Mouse (Mus musculus): ENCODE measurements around the gene Rai1. TPM values are rescaled to one million over a fixed set of nuclear protein-coding genes. Genes with fewer than 3 reads are reported as not detected.

Gene Rai1
- polyA plus RNA-seq, 1 experiment from 2014 or later = 28.1 TPM

DNA sequence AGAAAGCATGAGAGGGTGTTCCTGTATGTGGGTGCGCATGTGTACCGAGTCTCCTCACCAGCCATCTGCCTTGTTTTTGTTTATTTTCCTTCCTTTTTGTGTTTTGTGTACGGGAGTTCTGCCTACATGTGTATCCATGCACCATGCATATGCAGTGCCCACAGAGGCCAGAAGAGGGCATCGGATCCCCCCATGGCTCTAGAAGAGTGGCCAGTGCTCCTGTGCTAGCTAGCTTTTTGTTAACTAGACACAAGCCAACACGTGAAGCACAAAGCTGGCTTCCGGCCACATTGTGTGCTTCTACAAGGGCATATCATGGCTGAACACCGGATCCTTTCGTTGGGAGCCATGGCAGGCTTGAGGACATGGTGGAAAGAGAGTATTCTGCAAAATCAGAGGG, 34.2 kb upstream of the Rai1 start:
- ATAC-seq (ENCODE audit: low FRiP score) = no peak
- H3K9me3 ChIP-seq (ENCODE audit: control insufficient read depth, low read length) = no peaks in the 10 kb centered on the region
- H3K27me3 ChIP-seq (ENCODE audit: control insufficient read depth, insufficient read depth, low read length) = no peaks in the 10 kb centered on the region
- DNase-seq (ENCODE audit: low spot score) = peak; percentile 80
- no peak overlapping the region for H3K9ac ChIP-seq (ENCODE audit: low read depth, low read length)
- no peaks in the 10 kb centered on the region for H3K36me3 ChIP-seq (ENCODE audit: control insufficient read depth, insufficient read depth, low read length)
- H3K4me2 ChIP-seq (replicated peaks; ENCODE audit: low read depth, low read length) = no peak overlapping the region
- no peak overlapping the region for H3K27ac ChIP-seq (ENCODE audit: low read depth, low read length)
- no peaks in the 10 kb centered on the region for H3K4me1 ChIP-seq (replicated peaks; ENCODE audit: control insufficient read depth, insufficient read depth, low read length)
- no peak overlapping the region for H3K4me3 ChIP-seq (ENCODE audit: low read depth, low read length)
- 38% methylated on average over 8 of the region's 8 CpGs for WGBS

DNA sequence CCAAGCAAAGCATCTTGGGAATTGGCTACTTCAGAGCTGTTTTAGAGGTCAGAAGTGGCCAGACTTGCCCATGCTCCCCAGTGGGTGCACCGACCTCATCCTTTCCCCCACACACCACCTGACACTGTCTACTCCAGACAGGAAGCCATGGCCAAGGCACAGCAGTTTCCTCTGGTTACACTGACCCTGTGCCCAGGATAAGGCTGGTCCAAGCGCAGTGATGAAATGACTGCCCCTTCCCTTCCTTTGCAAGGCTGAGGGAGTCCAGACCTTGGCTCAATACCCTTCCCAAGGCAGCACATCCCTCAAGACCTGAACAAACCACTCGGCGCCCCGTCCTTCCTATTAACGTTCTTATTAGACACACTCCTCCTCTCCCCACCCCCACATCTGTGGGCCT, 33.6 kb upstream of the Rai1 start:
- H3K36me3 ChIP-seq (ENCODE audit: control insufficient read depth, insufficient read depth, low read length) = no peaks in the 10 kb centered on the region
- H3K27me3 ChIP-seq (ENCODE audit: control insufficient read depth, insufficient read depth, low read length) = no peaks in the 10 kb centered on the region
- no peaks in the 10 kb centered on the region for H3K9me3 ChIP-seq (ENCODE audit: control insufficient read depth, low read length)
- ATAC-seq (ENCODE audit: low FRiP score) (no peak), DNase-seq (ENCODE audit: low spot score) (no peak)
- H3K4me2 ChIP-seq (replicated peaks; ENCODE audit: low read depth, low read length) = no peak overlapping the region
- H3K4me1 ChIP-seq (replicated peaks; ENCODE audit: control insufficient read depth, insufficient read depth, low read length) = no peaks in the 10 kb centered on the region
- no peak overlapping the region for H3K9ac ChIP-seq (ENCODE audit: low read depth, low read length)
- H3K4me3 ChIP-seq (ENCODE audit: low read depth, low read length) = no peak overlapping the region
- no peak overlapping the region for H3K27ac ChIP-seq (ENCODE audit: low read depth, low read length)
- WGBS = 92% methylated on average over 6 of the region's 6 CpGs

DNA sequence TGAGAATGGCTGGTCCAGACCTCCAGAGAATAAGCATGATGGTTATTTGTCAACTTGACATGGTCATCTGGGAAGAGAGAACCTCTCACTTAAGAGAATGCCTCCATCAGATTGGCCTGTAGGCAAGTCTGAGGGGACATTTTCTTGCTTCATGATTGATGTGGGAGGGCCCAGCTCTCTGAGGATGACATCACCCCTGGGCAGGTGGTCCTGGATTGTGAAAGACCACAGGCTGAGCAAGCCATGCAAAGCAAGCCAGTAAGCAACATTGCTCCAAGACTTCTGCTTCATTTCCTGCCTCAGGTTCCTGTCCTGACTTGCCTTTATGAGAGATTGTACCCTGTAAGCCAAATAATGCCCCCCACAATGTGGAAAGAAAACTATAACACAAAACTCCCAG, 31.7 kb upstream of the Rai1 start:
- no peak overlapping the region for H3K4me2 ChIP-seq (replicated peaks; ENCODE audit: low read depth, low read length)
- H3K27ac ChIP-seq (ENCODE audit: low read depth, low read length) = no peak overlapping the region
- ATAC-seq (ENCODE audit: low FRiP score) (no peak), DNase-seq (ENCODE audit: low spot score) (no peak)
- no peak overlapping the region for H3K4me3 ChIP-seq (ENCODE audit: low read depth, low read length)
- H3K36me3 ChIP-seq (ENCODE audit: control insufficient read depth, insufficient read depth, low read length) = no peaks in the 10 kb centered on the region
- H3K9me3 ChIP-seq (ENCODE audit: control insufficient read depth, low read length) = no peaks in the 10 kb centered on the region
- H3K4me1 ChIP-seq (replicated peaks; ENCODE audit: control insufficient read depth, insufficient read depth, low read length) = no peaks in the 10 kb centered on the region
- H3K9ac ChIP-seq (ENCODE audit: low read depth, low read length) = no peak overlapping the region
- no peaks in the 10 kb centered on the region for H3K27me3 ChIP-seq (ENCODE audit: control insufficient read depth, insufficient read depth, low read length)

DNA sequence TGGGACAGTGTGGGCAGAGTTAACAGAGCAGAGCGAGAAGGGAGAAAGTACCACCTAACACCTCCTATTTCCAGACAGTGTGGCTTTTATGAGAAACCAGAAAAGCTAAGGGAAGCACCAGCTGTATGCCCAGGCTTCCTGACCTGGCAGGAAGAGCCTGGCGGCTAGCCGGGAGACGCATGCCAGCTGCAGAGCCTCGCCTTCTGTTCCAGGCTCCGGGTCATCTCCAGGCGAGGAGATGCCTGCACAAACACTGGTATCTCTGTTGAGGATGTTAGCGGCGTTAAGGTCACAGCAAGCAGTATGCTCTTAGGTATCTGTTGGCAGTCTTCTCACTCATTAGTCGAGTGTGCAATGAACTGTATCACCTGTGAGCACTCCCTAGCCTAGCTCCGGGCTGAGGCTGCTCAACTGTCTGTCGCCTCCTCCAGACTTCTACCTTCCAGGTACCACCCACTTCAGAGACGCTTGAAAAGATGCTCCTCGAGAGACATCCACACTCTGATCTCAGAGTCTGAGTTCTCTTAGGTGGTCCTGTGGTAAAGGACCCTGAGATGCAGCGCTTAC, 30.8 kb upstream of the Rai1 start:
- Histone ChIP-seq H3K27me3 (ENCODE audit: control insufficient read depth, insufficient read depth, low read length) (no peaks in the 10 kb centered on the region), H3K36me3 (ENCODE audit: control insufficient read depth, insufficient read depth, low read length) (no peaks in the 10 kb centered on the region), H3K9me3 (ENCODE audit: control insufficient read depth, low read length) (no peaks in the 10 kb centered on the region), H3K27ac (ENCODE audit: low read depth, low read length) (no peak overlapping the region), H3K9ac (ENCODE audit: low read depth, low read length) (no peak overlapping the region), H3K4me1 (replicated peaks; ENCODE audit: control insufficient read depth, insufficient read depth, low read length) (no peaks in the 10 kb centered on the region), H3K4me2 (replicated peaks; ENCODE audit: low read depth, low read length) (no peak overlapping the region), H3K4me3 (ENCODE audit: low read depth, low read length) (no peak overlapping the region)
- 84% methylated on average over 15 of the region's 15 CpGs for WGBS
- ATAC-seq (ENCODE audit: low FRiP score) (no peak), DNase-seq (ENCODE audit: low spot score) (no peak)

DNA sequence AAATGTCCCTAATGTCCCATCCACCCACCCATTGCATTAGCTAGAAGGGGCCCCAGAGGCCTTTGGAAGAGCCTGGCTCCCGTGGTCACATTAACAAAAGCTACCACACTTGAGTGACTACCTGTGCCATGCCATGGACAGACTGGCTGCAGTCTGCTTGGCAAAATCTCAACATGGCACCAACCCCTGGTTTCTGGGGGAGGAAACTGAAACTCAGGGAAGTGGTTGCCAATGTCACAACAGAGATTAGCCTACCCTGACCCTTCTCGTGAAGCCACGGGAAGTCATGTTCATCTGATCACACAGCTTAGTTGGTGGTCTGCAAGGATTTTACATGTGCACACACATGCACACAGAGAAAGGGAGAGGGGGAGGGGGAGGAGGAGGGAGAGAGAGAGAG, 28.6 kb upstream of the Rai1 start:
- DNase-seq (ENCODE audit: low spot score) (no peak), ATAC-seq (ENCODE audit: low FRiP score) (no peak)
- H3K9ac ChIP-seq (ENCODE audit: low read depth, low read length) = no peak overlapping the region
- H3K36me3 ChIP-seq (ENCODE audit: control insufficient read depth, insufficient read depth, low read length) = no peaks in the 10 kb centered on the region
- 80% methylated on average over 3 of the region's 3 CpGs for WGBS
- no peak overlapping the region for H3K27ac ChIP-seq (ENCODE audit: low read depth, low read length)
- no peaks in the 10 kb centered on the region for H3K9me3 ChIP-seq (ENCODE audit: control insufficient read depth, low read length)
- H3K4me2 ChIP-seq (replicated peaks; ENCODE audit: low read depth, low read length) = no peak overlapping the region
- no peaks in the 10 kb centered on the region for H3K4me1 ChIP-seq (replicated peaks; ENCODE audit: control insufficient read depth, insufficient read depth, low read length)
- H3K4me3 ChIP-seq (ENCODE audit: low read depth, low read length) = no peak overlapping the region
- H3K27me3 ChIP-seq (ENCODE audit: control insufficient read depth, insufficient read depth, low read length) = no peaks in the 10 kb centered on the region

DNA sequence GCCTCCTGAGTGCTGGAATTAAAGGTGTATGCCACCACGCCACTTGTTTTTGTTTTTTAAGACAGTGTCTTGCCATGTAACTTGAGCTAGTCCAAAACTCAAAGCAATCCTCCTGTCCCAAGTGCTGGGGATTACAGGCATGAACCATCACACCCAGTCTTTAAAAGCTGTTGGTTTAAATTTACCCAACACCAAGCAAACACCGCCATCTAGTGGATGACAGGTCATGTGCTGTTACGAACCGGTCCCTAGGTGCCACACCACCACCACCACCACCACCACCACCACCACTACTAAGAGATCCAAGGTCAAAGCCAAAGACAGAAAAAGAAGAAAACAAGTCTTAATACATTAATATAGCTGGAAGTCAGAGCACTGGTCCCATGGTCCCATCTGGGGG, 28.0 kb upstream of the Rai1 start:
- Histone ChIP-seq H3K36me3 (ENCODE audit: control insufficient read depth, insufficient read depth, low read length) (no peaks in the 10 kb centered on the region), H3K4me2 (replicated peaks; ENCODE audit: low read depth, low read length) (no peak overlapping the region), H3K9me3 (ENCODE audit: control insufficient read depth, low read length) (no peaks in the 10 kb centered on the region), H3K9ac (ENCODE audit: low read depth, low read length) (no peak overlapping the region), H3K27ac (ENCODE audit: low read depth, low read length) (no peak overlapping the region), H3K27me3 (ENCODE audit: control insufficient read depth, insufficient read depth, low read length) (no peaks in the 10 kb centered on the region), H3K4me1 (replicated peaks; ENCODE audit: control insufficient read depth, insufficient read depth, low read length) (no peaks in the 10 kb centered on the region), H3K4me3 (ENCODE audit: low read depth, low read length) (no peak overlapping the region)
- ATAC-seq (ENCODE audit: low FRiP score) (no peak), DNase-seq (ENCODE audit: low spot score) (peak; percentile 79)
- WGBS = 16% methylated on average over 4 of the region's 4 CpGs

DNA sequence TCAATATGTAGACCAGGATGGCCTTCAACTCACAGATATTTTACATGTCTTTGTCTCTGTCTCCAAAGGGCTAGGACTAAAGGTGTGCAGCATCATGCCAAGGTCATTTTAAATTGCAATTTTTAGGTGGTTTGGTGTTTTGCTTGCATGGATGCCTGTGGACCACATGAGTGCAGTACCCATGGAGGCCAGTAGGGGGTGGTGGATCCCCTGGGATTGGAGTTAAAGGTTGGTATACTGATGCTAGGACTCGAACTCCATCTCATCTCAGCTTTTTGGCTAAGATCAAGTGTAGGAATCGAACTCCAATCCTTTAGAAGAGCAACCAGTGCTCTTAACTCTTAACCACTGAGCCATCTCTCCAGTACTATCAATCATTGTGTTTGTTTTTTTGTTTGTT, 20.2 kb upstream of the Rai1 start:
- no peaks in the 10 kb centered on the region; the same call in 1 of the 2 replicates for H3K4me1 ChIP-seq (replicated peaks; ENCODE audit: control insufficient read depth, insufficient read depth, low read length)
- H3K4me2 ChIP-seq (replicated peaks; ENCODE audit: low read depth, low read length) = no peak overlapping the region
- H3K9ac ChIP-seq (ENCODE audit: low read depth, low read length) = no peak overlapping the region
- DNase-seq (ENCODE audit: low spot score) = peak; percentile 74
- WGBS = 45% methylated on average over 2 of the region's 2 CpGs
- no peak overlapping the region for H3K27ac ChIP-seq (ENCODE audit: low read depth, low read length)
- H3K9me3 ChIP-seq (ENCODE audit: control insufficient read depth, low read length) = no peaks in the 10 kb centered on the region
- H3K27me3 ChIP-seq (ENCODE audit: control insufficient read depth, insufficient read depth, low read length) = no peaks in the 10 kb centered on the region
- no peak overlapping the region for H3K4me3 ChIP-seq (ENCODE audit: low read depth, low read length)
- no peak for ATAC-seq (ENCODE audit: low FRiP score)
- H3K36me3 ChIP-seq (ENCODE audit: control insufficient read depth, insufficient read depth, low read length) = no peaks in the 10 kb centered on the region

DNA sequence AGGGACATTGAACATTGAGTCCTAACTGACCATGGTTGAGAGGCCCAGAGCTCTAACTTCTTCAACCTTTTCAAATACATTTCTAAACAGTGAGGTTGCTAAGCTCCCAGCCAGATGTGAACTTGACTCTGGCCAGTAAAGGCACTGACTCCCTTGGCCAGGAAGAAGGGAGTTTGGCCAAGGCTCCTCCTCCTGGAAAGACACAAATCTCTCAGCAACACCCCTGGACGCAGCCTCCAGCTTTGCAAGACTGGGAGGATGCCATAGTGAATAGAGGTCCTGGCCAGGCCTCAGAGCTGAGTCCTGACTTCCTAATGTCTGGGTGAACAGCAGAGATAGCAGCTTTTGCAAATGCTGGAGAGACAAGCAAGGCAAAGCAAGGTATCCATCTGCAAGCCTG, 18.1 kb upstream of the Rai1 start:
- H3K4me1 ChIP-seq (replicated peaks; ENCODE audit: control insufficient read depth, insufficient read depth, low read length) = no peaks in the 10 kb centered on the region; the same call in 1 of the 2 replicates
- ATAC-seq (ENCODE audit: low FRiP score) (no peak), DNase-seq (ENCODE audit: low spot score) (no peak)
- 72% methylated on average over 1 of the region's 1 CpGs for whole genome bisulfite sequencing
- no peak overlapping the region for H3K4me2 ChIP-seq (replicated peaks; ENCODE audit: low read depth, low read length)
- no peaks in the 10 kb centered on the region for H3K27me3 ChIP-seq (ENCODE audit: control insufficient read depth, insufficient read depth, low read length)
- H3K9ac ChIP-seq (ENCODE audit: low read depth, low read length) = no peak overlapping the region
- no peak overlapping the region for H3K27ac ChIP-seq (ENCODE audit: low read depth, low read length)
- H3K36me3 ChIP-seq (ENCODE audit: control insufficient read depth, insufficient read depth, low read length) = no peaks in the 10 kb centered on the region
- no peaks in the 10 kb centered on the region for H3K9me3 ChIP-seq (ENCODE audit: control insufficient read depth, low read length)
- no peak overlapping the region for H3K4me3 ChIP-seq (ENCODE audit: low read depth, low read length)

DNA sequence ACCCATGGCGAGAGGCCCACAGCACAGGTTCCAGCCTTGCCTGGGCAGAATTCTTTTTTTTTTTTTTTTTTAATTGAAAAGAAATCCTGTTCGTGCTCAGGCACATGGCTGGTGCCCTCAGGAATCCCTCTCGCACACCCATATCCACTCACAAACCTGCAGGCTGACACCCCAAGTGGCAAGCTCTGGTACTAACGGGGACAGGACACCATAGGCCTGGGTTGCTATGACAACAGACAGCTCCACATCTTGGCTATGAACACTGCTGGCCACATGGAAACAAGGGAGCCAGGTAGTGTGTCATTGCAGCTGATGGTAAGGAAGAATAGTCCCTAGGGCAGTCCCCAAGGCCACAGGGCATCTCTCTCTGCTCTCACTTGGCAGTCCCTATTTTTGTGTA, 15.9 kb upstream of the Rai1 start:
- H3K4me1 ChIP-seq (replicated peaks; ENCODE audit: control insufficient read depth, insufficient read depth, low read length) = no peaks in the 10 kb centered on the region; the same call in 1 of the 2 replicates
- H3K9ac ChIP-seq (ENCODE audit: low read depth, low read length) = no peak overlapping the region
- no peak overlapping the region for H3K27ac ChIP-seq (ENCODE audit: low read depth, low read length)
- no peak overlapping the region for H3K4me2 ChIP-seq (replicated peaks; ENCODE audit: low read depth, low read length)
- H3K36me3 ChIP-seq (ENCODE audit: control insufficient read depth, insufficient read depth, low read length) = no peaks in the 10 kb centered on the region
- no peaks in the 10 kb centered on the region for H3K27me3 ChIP-seq (ENCODE audit: control insufficient read depth, insufficient read depth, low read length)
- H3K4me3 ChIP-seq (ENCODE audit: low read depth, low read length) = no peak overlapping the region
- ATAC-seq (ENCODE audit: low FRiP score) (no peak; the same call in 1 of the 2 replicates), DNase-seq (ENCODE audit: low spot score) (peak; percentile 70)
- WGBS = 48% methylated on average over 4 of the region's 4 CpGs
- no peaks in the 10 kb centered on the region for H3K9me3 ChIP-seq (ENCODE audit: control insufficient read depth, low read length)

Measured in hindbrain, embryonic 11.5 days (tissue).